Mouse (Mus musculus): Measurements from ENCODE around the gene Ndufaf5.

DNA sequence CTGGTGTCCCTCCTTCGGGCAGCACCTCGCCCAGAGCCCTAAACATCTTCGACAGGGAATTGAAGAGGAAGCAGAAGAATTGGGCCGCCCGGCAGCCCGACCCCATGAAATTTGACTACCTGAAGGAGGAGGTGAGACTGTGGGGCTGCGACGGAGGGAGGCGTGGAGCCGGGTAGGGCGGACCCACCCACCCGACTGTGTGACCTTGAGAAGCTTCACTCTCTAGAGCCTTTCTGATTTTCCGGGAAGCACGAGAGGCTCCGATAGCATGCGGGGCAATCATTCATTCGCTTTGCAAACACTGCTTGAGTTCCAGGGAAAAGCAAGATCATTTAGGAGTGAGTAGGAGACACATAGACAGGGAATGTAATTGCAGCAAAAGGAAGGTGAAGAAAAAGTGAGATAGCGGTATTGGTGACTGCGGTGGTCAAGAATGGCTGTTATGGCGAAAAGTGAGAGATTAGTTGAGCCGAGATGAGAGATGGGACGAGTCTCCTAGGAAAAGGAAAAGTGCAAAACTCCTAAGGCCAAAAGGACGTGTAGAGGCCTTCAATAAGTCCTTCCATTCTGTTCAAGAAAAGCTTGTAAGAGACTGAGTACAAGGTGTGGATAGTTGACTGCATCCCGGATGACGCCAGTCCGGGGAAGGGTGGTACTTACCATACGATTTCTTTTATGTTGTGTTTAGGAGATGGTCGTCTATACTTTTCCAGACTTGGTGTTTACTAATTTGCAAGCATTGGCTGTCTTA is 529 bp downstream of the Ndufaf5 start:
- TF ChIP-seq CTCF (conservative IDR thresholded peaks at IDR 0.05; ENCODE audit: insufficient read depth, insufficient read length, low read depth, low read length) (no peak), POLR2A (IDR thresholded peaks at IDR 0.05; ENCODE audit: low read depth, low read length) (no peak)
